Comparison of ENCODE assay signal across 11 mouse cellular contexts in the genomic region with DNA sequence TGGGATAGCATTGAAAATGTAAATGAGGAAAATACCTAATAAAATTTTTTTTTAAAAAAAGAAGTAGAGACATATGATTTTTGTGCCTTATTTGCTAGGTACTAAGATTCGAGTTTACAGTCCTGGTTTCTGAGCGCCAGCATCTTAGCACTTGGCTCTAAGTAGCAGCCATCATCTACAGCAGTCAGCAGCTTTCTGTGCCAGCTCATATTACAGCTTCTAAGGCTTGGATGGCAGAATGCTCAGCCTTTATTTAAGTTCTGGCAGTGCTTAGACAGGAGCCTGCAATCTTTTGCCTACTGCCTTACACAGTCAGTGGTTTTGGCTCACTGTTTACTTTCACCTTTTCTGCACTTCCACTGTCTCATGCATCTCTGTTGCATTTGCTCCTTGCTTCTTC.
DNase-seq lines count a peak whose midpoint lies in the region; ATAC-seq lines count a peak whose summit lies in the region.
"Had no signal": no experiment of that assay in that cellular context is flagged by ENCODE, and none has a peak within 500 bp of the region (broad histone marks: within the 10 kb centered on the region; RNA-seq: fewer than 3 reads in every experiment).

No protein-coding gene starts in this region.

- no peak overlapping the region for H3K27ac ChIP-seq in forebrain, embryonic 15.5 days (replicated peaks)
- H3K27ac ChIP-seq in forebrain, embryonic 12.5 days, result no peak overlapping the region
- H3K27ac ChIP-seq: gastrocnemius, adult 2 months had no signal

- H3K4me1 ChIP-seq in forebrain, embryonic 15.5 days, result no peaks in the 10 kb centered on the region
- H3K4me1 ChIP-seq in forebrain, embryonic 12.5 days, result no peaks in the 10 kb centered on the region

- H3K4me2 ChIP-seq in forebrain, embryonic 15.5 days (replicated peaks), result no peak overlapping the region
- no peak overlapping the region for H3K4me2 ChIP-seq in forebrain, embryonic 12.5 days

- peak; percentile 32 for DNase-seq in right cerebral cortex, adult 18-20 months
- no peak for DNase-seq in right cerebral cortex, postnatal 14 days
- DNase-seq in frontal cortex, postnatal 36 days (ENCODE audit: low spot score in 2 of 2), result peak; percentile 14 to 58
- no peak for DNase-seq in kidney, adult 18-20 months
- DNase-seq: adrenal gland, postnatal 14 days; cerebellum, postnatal 36 days; gastrocnemius, adult 2 months; lung, adult 2 months had no signal

- no peak overlapping the region for H3K9ac ChIP-seq in forebrain, embryonic 15.5 days (replicated peaks)
- H3K9ac ChIP-seq in forebrain, embryonic 12.5 days, result no peak overlapping the region

- WGBS in forebrain, embryonic 15.5 days, result 73% methylated on average over 2 of the region's 2 CpGs
- WGBS in forebrain, embryonic 12.5 days, result 83% methylated on average over 2 of the region's 2 CpGs

- H3K4me3 ChIP-seq in forebrain, embryonic 15.5 days, result no peak overlapping the region
- no peak overlapping the region for H3K4me3 ChIP-seq in forebrain, embryonic 12.5 days (replicated peaks)
- H3K4me3 ChIP-seq: gastrocnemius, adult 2 months had no signal

- peak; percentile 69 for ATAC-seq in forebrain, embryonic 15.5 days (replicated peaks)
- no peak for ATAC-seq in forebrain, embryonic 12.5 days (ENCODE audit: low FRiP score)
- no peak for ATAC-seq in activated CD4-positive, CD25-positive, alpha-beta regulatory T cell, adult 4 months

- no peaks in the 10 kb centered on the region for H3K27me3 ChIP-seq in forebrain, embryonic 15.5 days
- H3K27me3 ChIP-seq in forebrain, embryonic 12.5 days, result no peaks in the 10 kb centered on the region

- H3K9me3 ChIP-seq in forebrain, embryonic 15.5 days, result no peaks in the 10 kb centered on the region
- no peaks in the 10 kb centered on the region for H3K9me3 ChIP-seq in forebrain, embryonic 12.5 days

- H3K36me3 ChIP-seq in forebrain, embryonic 15.5 days, result no peaks in the 10 kb centered on the region
- no peaks in the 10 kb centered on the region for H3K36me3 ChIP-seq in forebrain, embryonic 12.5 days (replicated peaks)

Comparison
In these comparisons a context has a peak if more than half of its experiments do, and no peak if none do; other contexts are left out.
1. DNase-seq: peak in right cerebral cortex, adult 18-20 months (single experiment) and frontal cortex, postnatal 36 days (2 of 2); none in right cerebral cortex, postnatal 14 days (single experiment) and kidney, adult 18-20 months (single experiment).